Mouse (Mus musculus) splenic B cell, adult 2 months (primary cell): Measurements from ENCODE around the gene Ntm.

Experiments used
- DNase-seq: peaks from one replicate; pipeline ENCODE4 v3.0.0-alpha.2; 2011; ENCODE audit warnings: low read depth, low spot score
- H3K27me3 ChIP-seq: 2 replicates; pipeline ENCODE4 v1.6.1; 2012; ENCODE audit warnings: mild to moderate bottlenecking, low read length, moderate library complexity, mixed read lengths; ENCODE audit not compliant: control insufficient read depth, poor library complexity, insufficient read depth, severe bottlenecking
- H3K36me3 ChIP-seq: 2 replicates; pipeline ENCODE4 v1.6.1; 2012; ENCODE audit warnings: mild to moderate bottlenecking, low read length, moderate library complexity, mixed read lengths; ENCODE audit not compliant: control insufficient read depth, poor library complexity, insufficient read depth, severe bottlenecking

The Ntm gene

GRCm38 (mm10) chr9:28969455-28969854, 993.5 kb downstream of the Ntm start:
- Histone ChIP-seq H3K27me3 (no peaks in the 10 kb centered on the region), H3K36me3 (no peaks in the 10 kb centered on the region)
- no peak for DNase-seq
